Mouse (Mus musculus): ENCODE results near the gene Pgghg. TPM values are rescaled to one million over a fixed set of nuclear protein-coding genes. Genes with fewer than 3 reads are reported as not detected.

Gene Pgghg
- polyA plus RNA-seq, 1 experiment from 2014 or later = 25.1 TPM

- Histone ChIP-seq H3K4me3 (peak overlapping the region; percentile 9; the same call in 1 of the 2 replicates), H3K4me1 (peaks cover 43% of the 10 kb centered on the region), H3K36me3 (peaks cover 73% of the 10 kb centered on the region), H3K9ac (no peak overlapping the region), H3K9me3 (no peaks in the 10 kb centered on the region), H3K27ac (peak overlapping the region; percentile 16; the same call in 1 of the 2 replicates), H3K4me2 (no peak overlapping the region), H3K27me3 (no peaks in the 10 kb centered on the region)
- WGBS = 85% methylated on average over 6 of the region's 6 CpGs
- no peak for ATAC-seq (ENCODE audit: insufficient number of reproducible peaks, insufficient read depth, low FRiP score, low TSS enrichment, low read depth)
Measured at GRCm38 (mm10) chr7:140949255-140949654, 8.1 kb downstream of the Pgghg start.

- H3K9me3 ChIP-seq = no peaks in the 10 kb centered on the region
- peak within 1 kb of the TSS; percentile 18; the same call in 1 of the 2 replicates for H3K4me2 ChIP-seq
- peaks cover 68% of the 10 kb centered on the region for H3K36me3 ChIP-seq
- peak within 1 kb of the TSS; percentile 11; the same call in 1 of the 2 replicates for H3K9ac ChIP-seq
- no peak for ATAC-seq (ENCODE audit: insufficient number of reproducible peaks, insufficient read depth, low FRiP score, low TSS enrichment, low read depth)
- H3K27ac ChIP-seq = peak within 1 kb of the TSS; percentile 19
- 92% methylated on average over 16 of the region's 16 CpGs for WGBS
- no peaks in the 10 kb centered on the region for H3K27me3 ChIP-seq
- H3K4me3 ChIP-seq = peak within 1 kb of the TSS; percentile 9; the same call in 1 of the 2 replicates
- peaks cover 47% of the 10 kb centered on the region for H3K4me1 ChIP-seq
Measured at GRCm38 (mm10) chr7:140949824-140950530, 8.8 kb downstream of the Pgghg start, which contains the start of gene Ifitm5. Ifitm5 (minus strand) TSS chr7:140950291.

GRCm38 (mm10) chr7:140951051-140951450, 9.9 kb downstream of the Pgghg start:
- peaks cover 47% of the 10 kb centered on the region for H3K4me1 ChIP-seq
- H3K36me3 ChIP-seq = peaks cover 57% of the 10 kb centered on the region
- WGBS = 37% methylated on average over 8 of the region's 8 CpGs
- peak overlapping the region; percentile 18; the same call in 1 of the 2 replicates for H3K4me2 ChIP-seq
- H3K27me3 ChIP-seq = no peaks in the 10 kb centered on the region
- peak overlapping the region; percentile 19 for H3K27ac ChIP-seq
- no peak overlapping the region for H3K4me3 ChIP-seq
- no peaks in the 10 kb centered on the region for H3K9me3 ChIP-seq
- H3K9ac ChIP-seq = peak overlapping the region; percentile 11; the same call in 1 of the 2 replicates
- no peak for ATAC-seq (ENCODE audit: insufficient number of reproducible peaks, insufficient read depth, low FRiP score, low TSS enrichment, low read depth)

- Histone ChIP-seq H3K4me3 (no peak overlapping the region), H3K9ac (no peak overlapping the region), H3K27ac (no peak overlapping the region), H3K4me1 (peaks cover 52% of the 10 kb centered on the region), H3K4me2 (peak overlapping the region; percentile 18; the same call in 1 of the 2 replicates), H3K36me3 (peaks cover 50% of the 10 kb centered on the region), H3K9me3 (no peaks in the 10 kb centered on the region), H3K27me3 (no peaks in the 10 kb centered on the region)
- WGBS = 53% methylated on average over 6 of the region's 6 CpGs
- ATAC-seq (ENCODE audit: insufficient number of reproducible peaks, insufficient read depth, low FRiP score, low TSS enrichment, low read depth) = no peak
Measured at GRCm38 (mm10) chr7:140951765-140952164, 10.6 kb downstream of the Pgghg start.

GRCm38 (mm10) chr7:140952441-140952840, 11.2 kb downstream of the Pgghg start:
- Histone ChIP-seq H3K27me3 (no peaks in the 10 kb centered on the region), H3K9me3 (no peaks in the 10 kb centered on the region), H3K4me1 (peaks cover 56% of the 10 kb centered on the region), H3K27ac (no peak overlapping the region; the same call in 1 of the 2 replicates), H3K4me2 (peak overlapping the region; percentile 92), H3K4me3 (peak overlapping the region; percentile 0; the same call in 1 of the 2 replicates), H3K9ac (no peak overlapping the region), H3K36me3 (peaks cover 43% of the 10 kb centered on the region)
- no peak for ATAC-seq (ENCODE audit: insufficient number of reproducible peaks, insufficient read depth, low FRiP score, low TSS enrichment, low read depth)
- WGBS = 71% methylated on average over 7 of the region's 7 CpGs

GRCm38 (mm10) chr7:140953133-140953532, 11.9 kb downstream of the Pgghg start:
- H3K9ac ChIP-seq = peak overlapping the region; percentile 86
- H3K4me3 ChIP-seq = peak overlapping the region; percentile 0; the same call in 1 of the 2 replicates
- H3K4me2 ChIP-seq = peak overlapping the region; percentile 92
- H3K9me3 ChIP-seq = no peaks in the 10 kb centered on the region
- no peak for ATAC-seq (ENCODE audit: insufficient number of reproducible peaks, insufficient read depth, low FRiP score, low TSS enrichment, low read depth)
- H3K36me3 ChIP-seq = peaks cover 36% of the 10 kb centered on the region
- 79% methylated on average over 11 of the region's 11 CpGs for WGBS
- no peaks in the 10 kb centered on the region for H3K27me3 ChIP-seq
- H3K4me1 ChIP-seq = peaks cover 56% of the 10 kb centered on the region
- no peak overlapping the region for H3K27ac ChIP-seq

GRCm38 (mm10) chr7:140953800-140954732, 12.9 kb downstream of the Pgghg start:
- 54% methylated on average over 15 of the region's 15 CpGs for WGBS
- Histone ChIP-seq H3K36me3 (peaks cover 27% of the 10 kb centered on the region), H3K4me1 (peaks cover 59% of the 10 kb centered on the region), H3K4me2 (peak overlapping the region; percentile 92), H3K9me3 (no peaks in the 10 kb centered on the region), H3K9ac (peak overlapping the region; percentile 86), H3K27ac (peak overlapping the region; percentile 99), H3K4me3 (peak overlapping the region; percentile 70), H3K27me3 (no peaks in the 10 kb centered on the region)
- ATAC-seq (ENCODE audit: insufficient number of reproducible peaks, insufficient read depth, low FRiP score, low TSS enrichment, low read depth) = no peak

- peaks cover 64% of the 10 kb centered on the region for H3K4me1 ChIP-seq
- H3K9me3 ChIP-seq = no peaks in the 10 kb centered on the region
- peak overlapping the region; percentile 99 for H3K27ac ChIP-seq
- H3K4me2 ChIP-seq = peak overlapping the region; percentile 92
- H3K4me3 ChIP-seq = peak overlapping the region; percentile 70
- 8% methylated on average over 9 of the region's 9 CpGs for WGBS
- peak overlapping the region; percentile 86 for H3K9ac ChIP-seq
- no peak for ATAC-seq (ENCODE audit: insufficient number of reproducible peaks, insufficient read depth, low FRiP score, low TSS enrichment, low read depth)
- H3K27me3 ChIP-seq = no peaks in the 10 kb centered on the region
- H3K36me3 ChIP-seq = peaks cover 21% of the 10 kb centered on the region
Measured at GRCm38 (mm10) chr7:140954733-140955071, 13.5 kb downstream of the Pgghg start.

- ATAC-seq (ENCODE audit: insufficient number of reproducible peaks, insufficient read depth, low FRiP score, low TSS enrichment, low read depth) = peak; percentile 2; the same call in 1 of the 2 replicates
- peak overlapping the region; percentile 70 for H3K4me3 ChIP-seq
- WGBS = 7% methylated on average over 17 of the region's 17 CpGs
- H3K27me3 ChIP-seq = no peaks in the 10 kb centered on the region
- H3K4me2 ChIP-seq = peak overlapping the region; percentile 92
- no peaks in the 10 kb centered on the region for H3K9me3 ChIP-seq
- H3K4me1 ChIP-seq = peaks cover 60% of the 10 kb centered on the region
- H3K27ac ChIP-seq = peak overlapping the region; percentile 99
- H3K9ac ChIP-seq = peak overlapping the region; percentile 86
- peaks cover 14% of the 10 kb centered on the region for H3K36me3 ChIP-seq
Measured at GRCm38 (mm10) chr7:140955342-140955741, 14.2 kb downstream of the Pgghg start.

GRCm38 (mm10) chr7:140955758-140956555, 14.8 kb downstream of the Pgghg start, which contains the start of the genes Gm45717 and Ifitm2:
Gm45717 (minus strand) TSS chr7:140955937.
Ifitm2 (minus strand) TSS chr7:140955987.
- peak within 1 kb of the TSS; percentile 70 for H3K4me3 ChIP-seq
- H3K4me1 ChIP-seq = peaks cover 54% of the 10 kb centered on the region
- H3K4me2 ChIP-seq = peak within 1 kb of the TSS; percentile 92
- 5% methylated on average over 11 of the region's 11 CpGs for WGBS
- peak within 1 kb of the TSS; percentile 86 for H3K9ac ChIP-seq
- peaks cover 11% of the 10 kb centered on the region; the same call in 1 of the 2 replicates for H3K36me3 ChIP-seq
- H3K27me3 ChIP-seq = no peaks in the 10 kb centered on the region
- H3K27ac ChIP-seq = peak within 1 kb of the TSS; percentile 99
- no peaks in the 10 kb centered on the region for H3K9me3 ChIP-seq
- ATAC-seq (ENCODE audit: insufficient number of reproducible peaks, insufficient read depth, low FRiP score, low TSS enrichment, low read depth) = peak; percentile 88

All from embryonic facial prominence, embryonic 13.5 days (tissue).